Mouse (Mus musculus) mouse trophoblast stem cell (cell line): ENCODE results near the gene Klhl23.

Experiments
- in situ Hi-C, 2 experiments: fragments of 300-500 bp; cut with MseI, MboI; formaldehyde crosslinking; loops; 2 replicates in 1 of 2; 3 replicates in 1 of 2; pipeline ENCODE4 v1.15.1; 2025

Gene Klhl23

DNA sequence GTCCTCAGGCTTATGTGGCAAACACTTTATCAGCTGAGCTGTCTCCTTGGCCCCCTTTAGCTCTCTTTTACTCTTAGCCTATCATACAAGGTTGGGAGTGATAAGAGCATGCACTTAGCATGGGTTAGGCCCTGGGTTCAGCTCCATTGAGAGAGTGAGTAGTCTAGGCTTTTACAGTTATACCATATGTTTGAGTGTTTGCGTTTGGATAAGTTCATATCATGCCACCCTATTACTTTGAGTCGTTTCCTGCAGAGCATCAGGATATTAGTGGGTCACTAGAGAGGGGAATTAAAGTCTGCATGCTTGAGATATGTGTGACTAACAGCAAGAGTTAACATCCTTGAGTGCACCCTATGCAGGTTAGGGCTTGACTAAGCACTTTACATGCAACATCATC, 7.9 kb downstream of the Klhl23 start:
- in situ Hi-C loops, result no loop called here

DNA sequence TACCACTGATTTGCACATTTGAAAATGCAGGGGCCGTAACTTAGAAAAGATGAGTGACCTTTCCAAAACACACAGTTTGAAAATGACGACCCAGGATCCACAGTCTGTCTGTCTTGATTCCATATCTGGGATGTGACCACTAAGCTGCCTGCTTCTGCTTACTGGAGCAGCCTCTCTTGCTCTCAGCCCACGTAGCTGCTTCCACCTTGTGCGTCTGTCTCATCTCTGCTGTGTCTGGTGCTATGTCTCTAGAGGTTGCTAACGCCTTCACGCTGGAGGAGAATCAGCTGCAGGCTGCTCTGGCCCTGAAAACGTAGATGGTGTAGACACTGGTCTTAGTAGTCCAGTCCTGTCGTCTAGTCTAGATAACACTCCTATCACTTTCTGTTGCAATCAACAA, 8.4 kb downstream of the Klhl23 start:
- in situ Hi-C loops, result no loop called here

DNA sequence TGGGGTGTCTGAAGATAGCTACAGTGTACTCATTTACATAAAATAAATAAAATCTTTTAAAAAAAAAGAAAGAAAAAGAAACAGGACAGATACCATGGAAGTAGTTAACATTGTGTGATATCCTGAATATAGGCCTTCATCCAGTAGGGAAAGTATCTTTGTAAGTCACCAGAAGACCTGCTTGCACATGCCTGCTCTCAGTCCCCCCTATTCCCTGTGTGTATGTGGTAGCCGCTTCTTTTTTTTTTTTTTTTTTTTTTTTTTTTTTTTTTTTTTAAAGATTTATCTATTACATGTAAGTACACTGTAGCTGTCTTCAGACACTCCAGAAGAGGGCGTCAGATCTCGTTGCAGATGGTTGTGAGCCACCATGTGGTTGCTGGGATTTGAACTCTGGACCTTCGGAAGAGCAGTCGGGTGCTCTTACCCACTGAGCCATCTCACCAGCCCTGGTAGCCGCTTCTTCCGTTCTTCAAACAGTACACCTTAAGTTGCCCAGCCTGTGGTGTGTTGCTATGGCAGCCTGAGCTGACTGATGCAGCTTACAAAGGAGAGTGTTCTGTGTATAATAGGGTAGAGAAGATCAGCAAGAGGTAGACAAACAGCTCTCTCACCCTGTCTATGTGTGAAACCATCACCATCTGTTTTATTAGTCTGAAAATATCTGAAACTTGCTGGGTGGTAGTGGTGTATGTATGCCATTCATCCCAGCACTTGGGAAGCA, 15.7 kb downstream of the Klhl23 start:
- in situ Hi-C loops, result no loop called here

DNA sequence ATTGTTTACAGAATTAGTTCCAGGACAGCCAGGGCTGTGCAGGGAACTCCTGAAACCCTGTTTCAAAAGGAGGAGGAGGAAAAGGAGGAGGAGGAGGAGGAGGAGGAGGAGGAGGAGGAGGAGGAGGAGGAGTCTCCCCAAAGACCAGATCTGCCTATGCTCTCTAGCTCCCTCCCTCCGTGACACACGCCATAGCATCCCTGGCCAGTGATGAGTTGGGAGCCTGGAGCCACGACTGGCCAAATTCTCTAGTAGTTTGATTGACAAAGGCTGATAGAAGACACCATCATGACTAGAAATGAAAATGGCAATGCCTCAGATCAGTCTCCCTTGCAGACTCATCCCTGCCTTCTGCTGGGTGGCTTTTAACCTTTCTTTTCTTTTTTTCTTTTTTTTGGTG, 16.3 kb downstream of the Klhl23 start:
- in situ Hi-C loops, result no loop called here

DNA sequence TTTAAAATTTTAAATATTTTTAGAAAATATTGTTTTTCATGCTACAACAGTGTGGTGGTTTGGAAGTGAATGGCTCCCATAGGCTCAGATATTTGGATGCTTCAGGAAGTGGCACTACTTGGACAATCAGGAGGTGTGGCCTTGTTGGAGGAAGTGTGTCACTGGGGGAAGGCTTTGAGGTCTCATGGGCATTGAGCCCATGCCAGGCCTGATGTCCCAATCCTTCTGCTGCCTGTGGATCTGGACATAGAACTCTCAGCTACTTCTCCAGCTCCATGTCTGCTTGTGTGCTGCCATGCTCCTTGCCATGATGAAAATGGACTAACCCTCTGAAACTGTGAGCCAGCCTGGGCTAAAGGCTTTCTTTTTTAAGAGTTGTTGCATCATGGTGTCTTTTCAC, 17.0 kb downstream of the Klhl23 start:
- in situ Hi-C loops, result no loop called here

DNA sequence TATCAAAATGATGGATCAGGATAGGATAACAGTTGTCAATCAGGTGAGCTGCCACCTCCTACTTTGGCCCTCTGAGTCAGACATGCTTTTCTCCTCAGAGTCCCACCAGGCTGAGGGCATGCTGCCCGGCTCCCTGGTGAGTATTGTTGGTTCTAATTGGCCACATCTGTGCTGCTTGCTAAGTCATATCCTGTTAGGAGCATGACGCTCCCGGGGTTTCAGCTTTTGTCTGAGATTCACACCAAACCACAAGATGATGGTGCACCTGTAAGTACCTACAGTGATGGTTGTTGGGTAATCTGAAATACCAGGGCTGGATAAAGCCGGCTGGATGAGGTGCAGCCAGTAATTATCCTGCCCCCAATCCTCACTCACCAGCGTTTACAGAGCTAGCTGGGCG, 18.5 kb downstream of the Klhl23 start:
- in situ Hi-C loops, result no loop called here

DNA sequence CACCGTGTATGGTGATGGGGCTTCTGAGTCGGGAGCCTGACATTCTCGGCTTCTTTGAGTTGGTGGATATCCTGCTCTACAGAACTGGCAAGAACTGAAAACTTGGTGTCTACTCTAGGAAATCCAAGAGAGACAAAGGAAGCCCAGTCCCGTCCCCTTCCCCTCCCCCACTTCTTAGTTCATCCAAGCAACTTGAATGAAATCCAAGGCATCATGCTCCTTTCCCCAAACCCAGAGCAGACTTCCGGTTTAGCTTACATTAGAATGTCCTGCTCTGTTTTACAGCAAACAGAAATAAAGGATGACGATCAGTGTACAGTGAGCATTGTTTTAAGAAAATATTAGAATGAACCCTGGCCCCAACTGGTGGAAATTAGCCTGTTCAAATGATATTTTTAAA, 27.5 kb downstream of the Klhl23 start:
- in situ Hi-C loops, result no loop called here

DNA sequence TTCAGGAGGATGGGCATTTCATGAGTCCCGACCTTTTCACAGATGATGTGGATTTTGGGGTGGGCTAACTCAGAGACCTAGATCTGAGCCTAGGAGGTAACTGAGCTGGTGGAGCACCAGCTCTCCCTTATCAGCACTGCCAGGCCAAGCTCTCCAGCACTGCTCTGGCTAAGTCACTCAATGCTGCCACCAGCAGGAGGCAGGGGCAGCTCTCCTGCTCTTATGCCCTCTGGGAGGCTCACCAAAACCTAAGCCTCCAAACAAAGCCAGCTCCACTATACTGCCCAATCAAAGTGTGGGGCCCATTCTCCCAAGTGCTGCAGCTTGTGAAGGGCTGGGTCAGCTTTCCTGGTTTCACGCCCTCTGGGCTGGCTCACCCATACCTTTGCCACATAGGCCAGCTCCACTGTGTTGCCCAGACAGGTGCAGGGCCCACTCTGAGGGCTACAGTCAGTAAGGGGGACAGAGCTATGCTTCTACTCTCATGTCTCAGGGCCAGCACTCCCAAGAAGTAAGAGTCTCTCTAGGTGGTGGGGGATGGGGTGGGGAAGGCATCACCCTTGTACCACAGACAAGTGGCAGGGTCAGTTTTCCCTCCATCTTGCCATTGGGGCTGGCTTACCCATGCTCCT, 29.8 kb downstream of the Klhl23 start:
- in situ Hi-C loops, result no loop called here

DNA sequence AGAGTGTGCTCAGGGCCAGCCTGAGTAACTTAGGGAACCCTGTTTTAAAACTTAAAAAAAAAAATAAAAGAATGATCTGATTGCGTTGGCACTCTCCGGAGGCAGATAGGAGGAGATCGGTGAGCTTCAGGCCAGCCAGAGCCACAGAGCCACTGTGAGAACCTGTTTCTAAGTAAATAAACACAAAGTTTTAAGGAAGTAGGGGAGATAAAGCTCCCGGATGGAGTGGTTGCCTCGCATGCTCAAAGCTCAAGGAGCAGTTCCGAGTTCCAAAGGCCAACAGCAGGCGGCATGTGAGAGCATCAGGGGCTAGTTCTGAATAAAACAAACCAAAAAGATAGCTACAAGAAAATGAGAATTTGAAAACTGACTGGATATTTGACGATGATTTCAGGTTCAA, 34.6 kb downstream of the Klhl23 start:
- in situ Hi-C loops, result no loop called here

DNA sequence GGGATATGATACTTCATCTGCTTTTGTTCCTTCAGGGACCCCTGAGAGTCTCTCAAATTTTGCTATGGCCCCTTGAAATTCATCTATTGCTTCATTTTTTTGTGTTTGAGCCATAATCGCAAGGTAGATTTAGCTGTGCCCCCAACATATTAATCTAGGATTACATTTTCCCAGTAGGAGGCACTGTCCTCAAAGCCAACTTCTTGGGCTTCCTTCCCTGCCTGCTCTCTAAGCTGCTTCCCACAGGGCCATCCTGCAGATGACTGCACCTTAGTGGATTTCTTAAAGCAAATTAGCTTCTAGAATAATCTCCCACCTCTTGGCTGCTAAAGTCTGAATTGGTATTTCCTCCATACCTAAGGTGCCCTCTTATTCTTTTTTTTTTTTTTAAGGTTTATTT, 36.1 kb downstream of the Klhl23 start:
- in situ Hi-C loops, result no loop called here

DNA sequence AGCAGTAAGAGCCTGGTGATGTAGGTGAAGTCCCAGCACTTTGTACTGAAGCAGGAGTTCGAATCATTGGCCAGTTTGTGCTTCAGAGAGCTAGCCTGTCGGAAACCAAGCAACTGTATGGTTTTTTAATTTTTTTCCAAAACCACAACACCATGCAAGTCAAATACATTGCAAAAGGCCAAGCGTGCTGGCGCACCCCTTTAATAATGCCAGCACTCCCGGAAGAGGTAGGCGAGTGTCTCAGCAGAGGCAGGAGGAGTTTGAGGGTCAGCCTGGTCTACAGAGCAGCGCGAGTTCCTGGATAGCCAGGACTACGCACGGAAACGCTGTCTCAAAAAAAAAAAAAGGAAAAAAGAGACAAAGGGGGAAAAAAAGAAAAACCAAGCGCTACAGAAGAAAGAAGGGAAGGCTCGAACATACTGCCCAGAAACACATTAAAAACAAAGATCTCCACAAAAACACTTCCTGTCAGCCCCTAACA, 39.3 kb downstream of the Klhl23 start:
- in situ Hi-C loops, result no loop called here

DNA sequence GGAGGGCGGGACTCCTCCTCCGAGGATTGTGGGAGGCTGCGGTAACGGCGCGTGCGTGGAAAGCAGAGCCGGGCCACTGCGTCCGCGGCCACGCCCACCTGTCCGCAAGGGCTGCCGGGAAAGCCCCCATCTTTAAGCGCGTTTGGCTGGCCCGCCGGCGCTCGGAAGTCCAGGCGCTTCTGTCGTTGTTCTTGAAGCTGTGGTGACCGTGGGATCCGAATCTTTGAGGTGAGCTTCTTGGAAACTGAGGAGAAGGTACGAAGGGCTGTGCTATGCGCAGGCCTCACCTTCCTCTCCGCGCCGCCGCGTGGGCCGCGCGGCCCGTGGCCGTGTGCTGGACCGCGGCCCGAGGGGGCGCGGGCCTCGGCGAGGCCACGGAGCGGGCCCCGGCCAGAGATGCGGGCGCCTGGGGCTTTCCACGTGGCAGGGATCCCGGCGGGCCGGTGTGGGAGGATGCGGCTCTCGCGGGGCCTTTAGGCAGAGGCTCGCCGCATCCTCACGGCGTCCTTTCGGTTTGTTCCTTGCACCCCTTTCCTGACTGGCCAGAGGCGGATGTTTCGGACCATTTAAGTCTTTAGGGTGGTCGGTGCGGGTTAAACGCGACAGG, 39.8 kb downstream of the Klhl23 start, which contains the start of gene Ssb:
TSS of gene Ssb (plus strand) at position 78 of the 607 bp plus-strand sequence.
- in situ Hi-C loops, result no loop called here

DNA sequence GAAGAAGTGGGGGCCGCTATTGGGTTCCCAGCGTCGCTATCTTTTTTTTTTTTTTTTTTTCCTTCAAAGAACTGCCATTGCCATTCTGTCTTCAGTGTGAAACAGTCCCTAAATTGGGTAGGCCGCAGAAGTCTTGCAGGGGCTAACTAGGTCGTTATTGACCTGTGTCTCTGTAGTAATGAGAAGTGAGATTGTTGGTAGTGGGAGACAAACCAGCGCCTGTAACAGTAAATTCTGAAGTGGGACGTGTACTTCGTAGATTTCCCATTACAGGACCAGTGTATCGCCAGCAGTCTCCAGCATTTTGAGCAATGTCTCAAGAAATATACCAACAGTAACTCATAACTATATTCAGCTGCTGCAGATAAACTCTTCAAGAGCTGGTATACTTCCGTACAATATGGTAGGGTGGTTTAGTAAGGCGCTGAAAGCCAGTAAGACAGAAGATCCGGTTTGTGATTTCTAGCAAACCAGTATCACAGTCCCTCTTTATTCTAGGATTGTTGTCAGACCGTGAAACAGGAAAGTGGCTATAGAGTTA, 40.4 kb downstream of the Klhl23 start:
- in situ Hi-C loops, result no loop called here

DNA sequence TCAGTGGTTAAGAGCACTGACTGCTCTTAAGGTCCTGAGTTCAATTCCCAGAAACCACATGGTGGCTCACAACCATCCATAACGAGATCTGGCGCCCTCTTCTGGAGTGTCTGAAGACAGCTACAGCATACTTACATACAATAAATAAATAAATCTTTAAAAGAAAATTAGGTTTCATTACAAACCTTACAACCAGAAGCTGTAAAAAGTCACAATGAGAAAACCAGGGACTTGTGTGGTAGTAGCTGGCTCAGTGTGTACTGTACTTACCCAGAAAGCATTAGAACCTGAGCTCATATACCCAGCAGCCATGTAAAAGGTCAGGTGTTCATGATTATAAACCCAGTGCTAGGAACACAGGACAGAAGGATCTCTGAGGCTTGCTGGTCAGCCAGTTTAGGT, 62.2 kb downstream of the Klhl23 start:
- in situ Hi-C loops, result no loop called here

DNA sequence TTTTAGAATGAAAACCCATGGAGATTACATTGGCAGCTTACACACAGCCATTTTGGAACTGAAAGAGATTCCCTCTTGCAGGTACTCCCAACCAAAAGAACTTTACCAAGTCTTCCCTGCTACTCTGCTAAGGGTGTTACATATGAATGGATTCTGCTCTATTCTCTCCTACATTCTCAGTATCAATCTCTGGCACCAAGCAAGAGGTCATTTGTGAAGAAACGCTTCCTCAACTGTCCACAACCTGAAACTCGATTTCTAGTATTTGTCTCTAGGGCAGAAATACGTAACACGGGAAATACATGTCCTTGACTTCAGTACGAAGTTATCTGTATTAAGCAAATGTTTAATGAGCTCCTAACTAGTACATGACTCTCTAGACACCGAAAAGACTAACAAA, 62.8 kb downstream of the Klhl23 start:
- in situ Hi-C loops, result no loop called here

DNA sequence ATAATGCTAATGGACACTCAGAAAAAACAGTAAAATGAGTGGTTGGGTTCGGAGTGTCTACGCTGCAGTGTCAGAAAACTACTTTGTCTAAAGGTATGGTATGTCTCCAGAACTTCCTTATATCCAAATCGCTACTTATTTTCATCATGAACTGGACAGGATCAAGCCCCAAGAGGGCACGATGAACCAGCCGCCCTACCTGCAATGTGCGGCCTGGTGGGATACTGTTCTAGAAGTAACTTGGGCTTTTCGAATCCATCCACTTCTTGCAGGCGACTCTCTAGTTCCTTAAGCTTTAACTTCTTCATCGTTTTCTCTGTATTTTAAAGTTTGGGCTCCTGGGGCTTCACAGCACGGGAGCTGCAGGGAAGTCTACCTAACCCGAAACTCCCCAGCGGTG, 63.3 kb downstream of the Klhl23 start:
- in situ Hi-C loops, result no loop called here

DNA sequence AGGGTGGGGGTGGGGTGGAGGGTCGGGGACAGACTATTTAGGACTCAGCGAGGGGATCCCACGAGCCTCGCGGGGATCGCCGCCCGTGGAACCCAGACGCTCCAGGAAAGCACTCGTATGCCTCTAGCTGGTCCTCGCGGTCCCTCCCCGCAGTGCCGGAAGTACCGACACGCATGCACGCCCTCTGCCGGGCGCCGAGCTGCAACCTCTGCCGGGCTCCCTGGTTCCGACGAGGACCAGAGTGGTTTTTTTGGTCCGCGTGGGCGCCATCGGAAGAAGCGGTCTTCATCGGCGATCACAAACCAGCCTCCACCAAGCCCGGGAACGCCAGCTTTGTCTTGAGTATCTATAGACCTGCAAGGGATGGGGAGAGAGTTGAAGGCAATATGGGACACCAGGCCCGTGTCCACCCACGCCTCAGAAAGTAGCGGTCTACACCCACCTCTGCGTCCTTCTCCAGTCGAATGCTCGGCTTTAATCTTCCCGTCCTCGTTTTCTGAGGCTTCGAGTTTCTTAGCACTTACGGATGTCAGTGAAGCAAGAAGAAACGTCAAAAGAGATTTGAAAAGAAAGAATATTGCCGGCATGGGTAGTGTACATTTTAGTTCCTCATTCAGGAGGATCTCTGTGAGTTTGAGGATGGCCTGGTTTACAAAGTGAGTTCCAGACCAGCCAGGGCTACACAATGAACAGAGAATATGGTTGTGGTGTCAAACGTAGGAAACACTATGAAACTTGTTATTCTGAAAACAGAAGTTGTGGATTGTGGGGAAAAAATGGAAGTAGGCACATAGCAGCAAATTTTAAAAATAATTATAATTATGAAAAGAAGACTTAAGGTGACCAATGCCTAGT, 63.9 kb downstream of the Klhl23 start, which contains the start of gene Mettl5:
TSS of gene Mettl5 (minus strand) at position 165 of the 855 bp plus-strand sequence.
- in situ Hi-C loops, result no loop called here
